Mouse (Mus musculus) CH12.LX (cell line): ENCODE data around the gene Pigx. TPM values are rescaled to one million over a fixed set of nuclear protein-coding genes. Genes with fewer than 3 reads are reported as not detected.
A peak's percentile ranks its signal among the peaks of the same experiment; 100 is the strongest.

Source experiments
- DNase-seq: peaks from one replicate; pipeline ENCODE4 v3.0.0-alpha.2; 2013; ENCODE audit errors: extremely low read depth
- H3K27ac ChIP-seq: 2 replicates; pipeline ENCODE4 v1.5.1; 2012; ENCODE audit warnings: low read depth, mild to moderate bottlenecking, control low read depth, moderate library complexity; ENCODE audit not compliant: insufficient read depth
- H3K27me3 ChIP-seq: replicated peaks from 2 replicates; pipeline ENCODE3; 2012; ENCODE audit warnings: inconsistent platforms
- H3K36me3 ChIP-seq, 2 experiments: replicated peaks in 1 of 2; 2 replicates each; pipeline versions ENCODE3 to v1.6.1; 2012; ENCODE audit warnings: inconsistent platforms in 1 of 2, low read length in 1 of 2, mild to moderate bottlenecking in 1 of 2, mixed read lengths in 1 of 2, moderate library complexity in 1 of 2; ENCODE audit not compliant: control insufficient read depth in 1 of 2, insufficient read depth in 1 of 2
- H3K4me1 ChIP-seq, 2 experiments: 2 replicates each; pipeline ENCODE4 v1.6.1; 2012; ENCODE audit warnings: inconsistent platforms in 1 of 2, moderate library complexity in 1 of 2; ENCODE audit not compliant: insufficient read depth in 2 of 2, control insufficient read depth in 1 of 2
- H3K4me2 ChIP-seq: 2 replicates; pipeline ENCODE4 v1.6.1; 2012; ENCODE audit warnings: low read depth, mild to moderate bottlenecking, control low read depth; ENCODE audit not compliant: poor library complexity, insufficient read depth, severe bottlenecking
- H3K4me3 ChIP-seq, 3 experiments: fragments of 150-350 bp in 1 of 3; sonication (generic) in 1 of 3; replicated peaks in 1 of 3; 2 replicates each; pipeline versions ENCODE3 to v1.5.1; 2011 to 2012; ENCODE audit warnings: low read depth in 2 of 3, low read length in 2 of 3, mild to moderate bottlenecking in 2 of 3, moderate library complexity in 2 of 3, control low read depth in 1 of 3, improper control_type of control experiment in 1 of 3, inconsistent platforms in 1 of 3, mixed read lengths in 1 of 3; ENCODE audit not compliant: poor library complexity in 1 of 3
- H3K79me2 ChIP-seq: replicated peaks from 2 replicates; pipeline ENCODE4 v1.6.1; 2012; ENCODE audit warnings: mild to moderate bottlenecking, moderate library complexity; ENCODE audit not compliant: control insufficient read depth, poor library complexity, insufficient read depth, severe bottlenecking; ENCODE audit errors: extremely low read depth
- H3K9ac ChIP-seq: 2 replicates; pipeline ENCODE4 v1.6.1; 2012; ENCODE audit warnings: low read depth, mild to moderate bottlenecking, control low read depth, moderate library complexity; ENCODE audit not compliant: insufficient read depth
- H3K9me3 ChIP-seq: replicated peaks from 2 replicates; pipeline ENCODE3; 2012; ENCODE audit warnings: low read length, inconsistent platforms, mixed read lengths
- CHD2 ChIP-seq: IDR thresholded peaks from 2 replicates; pipeline ENCODE4 v1.6.1; 2011; ENCODE audit warnings: low read length, improper control_type of control experiment
- CTCF ChIP-seq, 2 experiments: IDR thresholded peaks in 1 of 2; conservative IDR thresholded peaks in 1 of 2; 2 replicates each; pipeline ENCODE4 v1.5.1; 2011 to 2012; ENCODE audit warnings: low read depth in 2 of 2, low read length in 2 of 2, improper control_type of control experiment in 1 of 2, inconsistent platforms in 1 of 2, mild to moderate bottlenecking in 1 of 2, moderate library complexity in 1 of 2
- E2F4 ChIP-seq: IDR thresholded peaks from 2 replicates; pipeline ENCODE4 v1.6.1; 2011; ENCODE audit warnings: low read depth, low read length, improper control_type of control experiment; ENCODE audit not compliant: insufficient replicate concordance
- ELF1 ChIP-seq: IDR thresholded peaks from 2 replicates; pipeline ENCODE4 v1.6.1; 2014; ENCODE audit warnings: low read depth, mild to moderate bottlenecking, inconsistent platforms, low read length, improper control_type of control experiment
- EP300 ChIP-seq: IDR thresholded peaks from 2 replicates; pipeline ENCODE4 v1.6.1; 2011; ENCODE audit warnings: low read length, improper control_type of control experiment
- JUN ChIP-seq: IDR thresholded peaks from 2 replicates; pipeline ENCODE4 v1.6.1; 2011; ENCODE audit warnings: low read depth, mild to moderate bottlenecking, low read length, improper control_type of control experiment, moderate library complexity; ENCODE audit not compliant: insufficient read depth
- JUND ChIP-seq: conservative IDR thresholded peaks from 2 replicates; pipeline ENCODE4 v1.6.1; 2011; ENCODE audit warnings: low read depth, low read length, improper control_type of control experiment
- MAFK ChIP-seq: IDR thresholded peaks from 2 replicates; pipeline ENCODE4 v1.6.1; 2011; ENCODE audit warnings: low read length, improper control_type of control experiment; ENCODE audit not compliant: insufficient replicate concordance
- MAX ChIP-seq: IDR thresholded peaks from 2 replicates; pipeline ENCODE4 v1.6.1; 2011; ENCODE audit warnings: low read length, improper control_type of control experiment
- MAZ ChIP-seq: IDR thresholded peaks from 2 replicates; pipeline ENCODE4 v1.6.1; 2012; ENCODE audit warnings: low read depth, mild to moderate bottlenecking, inconsistent platforms, low read length, improper control_type of control experiment, moderate library complexity
- POLR2A ChIP-seq: IDR thresholded peaks from 2 replicates; pipeline ENCODE4 v1.6.1; 2011; ENCODE audit warnings: low read depth, mild to moderate bottlenecking, improper control_type of control experiment, low read length
- SIN3A ChIP-seq: IDR thresholded peaks from 2 replicates; pipeline ENCODE4 v1.6.1; 2012; ENCODE audit warnings: low read length, improper control_type of control experiment, inconsistent platforms
- USF1 ChIP-seq: IDR thresholded peaks from 2 replicates; pipeline ENCODE4 v1.6.1; 2014; ENCODE audit warnings: low read depth, mild to moderate bottlenecking, inconsistent platforms, low read length, improper control_type of control experiment
- ZC3H11A ChIP-seq: IDR thresholded peaks from 2 replicates; pipeline ENCODE4 v1.6.1; 2012; ENCODE audit warnings: low read depth, mild to moderate bottlenecking, inconsistent platforms, low read length, improper control_type of control experiment
- ZKSCAN1 ChIP-seq: IDR thresholded peaks from 2 replicates; pipeline ENCODE4 v1.6.1; 2012; ENCODE audit warnings: low read depth, inconsistent platforms, low read length, improper control_type of control experiment, borderline replicate concordance
- ZMIZ1 ChIP-seq: IDR thresholded peaks from 2 replicates; pipeline ENCODE4 v1.6.1; 2012; ENCODE audit warnings: low read depth, mild to moderate bottlenecking, inconsistent platforms, low read length, improper control_type of control experiment
- ZNF384 ChIP-seq: IDR thresholded peaks from 2 replicates; pipeline ENCODE4 v1.6.1; 2012; ENCODE audit warnings: low read depth, low read length, improper control_type of control experiment, inconsistent platforms
- dilution Hi-C: fragments of 300-500 bp; cut with MboI; formaldehyde crosslinking; loops from 2 replicates; pipeline ENCODE4 v1.14.3; 2020; ENCODE audit warnings: low sequenced_read_pairs; ENCODE audit not compliant: extremely low pct_unique_long_range_greater_than_20kb, extremely low pct_ligation_motif_present
- in situ Hi-C: fragments of 300-500 bp; cut with MboI; formaldehyde crosslinking; loops from 3 replicates; pipeline ENCODE4 v1.14.3; 2019; ENCODE audit warnings: low sequenced_read_pairs, low pct_ligation_motif_present, low pct_unique_long_range_greater_than_20kb, mixed read lengths
- polyA plus RNA-seq: library from polyadenylated mRNA; unstranded; fragments of >175 nt; gene quantifications from 2 replicates; pipeline ENCODE4 v1.2.1, GENCODE M21; 2012; ENCODE audit warnings: low read depth; ENCODE audit not compliant: insufficient read length
- total RNA-seq, 2 experiments: library from RNA; depleted of rRNA; stranded (reverse); fragments of 300-350 nt in 1 of 2; fragments of >200 nt in 1 of 2; gene quantifications; 2 replicates each; pipeline ENCODE4 v1.2.3; 2012 to 2014

The Pigx gene
- total and polyA plus RNA-seq, 3 experiments = 48.1 to 83.0 (median 48.1) TPM

GRCm38 (mm10) chr16:32144592-32144991 lies 45.1 kb upstream of the Pigx start:
- Histone ChIP-seq H3K9ac (no peak overlapping the region), H3K79me2 (no peaks in the 10 kb centered on the region), H3K36me3 (peaks cover 41 to 66% of the 10 kb centered on the region in 2 experiments), H3K4me3 (no peak overlapping the region), H3K4me1 (peaks cover 4 to 10% of the 10 kb centered on the region in 2 experiments), H3K27ac (no peak overlapping the region), H3K4me2 (no peak overlapping the region), H3K9me3 (peaks cover 22% of the 10 kb centered on the region), H3K27me3 (no peaks in the 10 kb centered on the region)
- TF ChIP-seq POLR2A (0 out of 2 replicates have a peak, but pooled peaks have one; percentile 19), JUN (no peak), ZC3H11A (no peak)
- DNase-seq = no peak
- in situ Hi-C loops (loop anchor here (10.0 kb wide), 1 partner anchor 350 kb away; the partner anchor contains the start of gene Zdhhc19), dilution Hi-C loops (no loop called here)

- dilution Hi-C loops = no loop called here
- H3K9ac ChIP-seq = no peak overlapping the region
- H3K79me2 ChIP-seq = no peaks in the 10 kb centered on the region
- peaks cover 22% of the 10 kb centered on the region for H3K9me3 ChIP-seq
- no peak overlapping the region for H3K27ac ChIP-seq
- H3K27me3 ChIP-seq = no peaks in the 10 kb centered on the region
- peaks cover 4 to 10% of the 10 kb centered on the region in 2 experiments for H3K4me1 ChIP-seq
- peaks cover 41 to 66% of the 10 kb centered on the region in 2 experiments for H3K36me3 ChIP-seq
- no peak for DNase-seq
- no peak for TF ChIP-seq ZNF384
- TF ChIP-seq MAZ = no peak
- TF ChIP-seq ZMIZ1 = no peak
- TF ChIP-seq, all 38 proteins: peak for 0
- H3K4me3 ChIP-seq = no peak overlapping the region
- no peak overlapping the region for H3K4me2 ChIP-seq
- in situ Hi-C loops = loop anchor here (10.0 kb wide), 1 partner anchor 351 kb away; the partner anchor contains the start of gene Zdhhc19
Measured at GRCm38 (mm10) chr16:32143766-32144165, 44.2 kb upstream of the Pigx start.

- Histone ChIP-seq H3K4me3 (no peak overlapping the region), H3K27me3 (no peaks in the 10 kb centered on the region), H3K4me2 (no peak overlapping the region), H3K9ac (no peak overlapping the region), H3K27ac (no peak overlapping the region), H3K9me3 (peaks cover 11% of the 10 kb centered on the region), H3K36me3 (peaks cover 18 to 27% of the 10 kb centered on the region in 2 experiments), H3K79me2 (no peaks in the 10 kb centered on the region), H3K4me1 (peaks cover 0 to under 1% of the 10 kb centered on the region in 2 experiments; a peak in 1 of 4 replicates)
- TF ChIP-seq MAFK (no peak), ZC3H11A (no peak), JUND (no peak), USF1 (no peak), EP300 (no peak), CTCF (conservative IDR thresholded peaks at IDR 0.05 in 1 of 2, IDR thresholded peaks at IDR 0.05 in 1 of 2; ENCODE audit: low read depth in 2 of 2, low read length in 2 of 2) (no peak), ELF1 (no peak), ZNF384 (no peak), ZKSCAN1 (no peak), CHD2 (no peak), MAX (no peak), SIN3A (no peak), E2F4 (no peak)
- DNase-seq = no peak
- in situ Hi-C loops = no loop called here
- dilution Hi-C loops = no loop called here
Measured at GRCm38 (mm10) chr16:32138954-32139353, 39.4 kb upstream of the Pigx start.
